Mouse (Mus musculus) heart, embryonic 11.5 days (tissue): ENCODE measurements at regions not wholly inside any gene's neighbourhood (a gene's known extent, or its start where the extent isn't known, plus 50 kb on each side); places are given as distances from the start of the nearest gene placed in this dataset.

Source experiments
- ATAC-seq: fragments of 200-750 bp; cut with Nextera tagmentation; replicated peaks from 2 replicates; pipeline ENCODE4 v1.8.0; 2017; ENCODE audit warnings: moderate library complexity; ENCODE audit not compliant: insufficient number of reproducible peaks, low FRiP score, low TSS enrichment
- H3K27ac ChIP-seq: fragments of 300-500 bp; sonication (generic); 2 replicates; pipeline ENCODE4 v1.5.1; 2014; ENCODE audit warnings: mild to moderate bottlenecking, low read depth, low read length
- H3K27me3 ChIP-seq: fragments of 300-500 bp; sonication (generic); 2 replicates; pipeline ENCODE4 v1.6.1; 2014; ENCODE audit warnings: mild to moderate bottlenecking, low read length, mixed read lengths; ENCODE audit not compliant: control insufficient read depth, insufficient read depth
- H3K36me3 ChIP-seq: fragments of 300-500 bp; sonication (generic); 2 replicates; pipeline ENCODE4 v1.6.1; 2014; ENCODE audit warnings: mild to moderate bottlenecking, low read length, moderate library complexity, mixed read lengths; ENCODE audit not compliant: control insufficient read depth, insufficient read depth
- H3K4me1 ChIP-seq: fragments of 300-500 bp; sonication (generic); 2 replicates; pipeline ENCODE4 v1.6.1; 2014; ENCODE audit warnings: low read length; ENCODE audit not compliant: control insufficient read depth, insufficient read depth
- H3K4me2 ChIP-seq: fragments of 300-500 bp; sonication (generic); 2 replicates; pipeline ENCODE4 v1.6.1; 2014; ENCODE audit warnings: mild to moderate bottlenecking, moderate library complexity
- H3K4me3 ChIP-seq: fragments of 300-500 bp; sonication (generic); 2 replicates; pipeline ENCODE4 v1.5.1; 2014; ENCODE audit warnings: low read depth, low read length
- H3K9ac ChIP-seq: fragments of 300-500 bp; sonication (generic); 2 replicates; pipeline ENCODE4 v1.6.1; 2014; ENCODE audit warnings: mild to moderate bottlenecking, low read depth, low read length, moderate library complexity
- H3K9me3 ChIP-seq: fragments of 300-500 bp; sonication (generic); replicated peaks from 2 replicates; pipeline ENCODE4 v1.6.1; 2016; ENCODE audit warnings: low read length; ENCODE audit not compliant: control insufficient read depth
- WGBS: fragments of 180-500 bp; shearing (Covaris S2); extraction: QIAGEN DNeasy Blood & Tissue Kit; methylation state at CpG from one replicate; pipeline ENCODE4 v1.1.7; 2014; ENCODE audit not compliant: insufficient replicate concordance; 5-methylcytosine and 5-hydroxymethylcytosine counted together

- Histone ChIP-seq H3K9me3 (no peaks in the 10 kb centered on the region), H3K36me3 (no peaks in the 10 kb centered on the region), H3K9ac (no peak overlapping the region), H3K27me3 (0 out of 2 replicates have a peak, but pooled peaks cover 2% of the 10 kb centered on the region), H3K4me3 (no peak overlapping the region), H3K4me2 (no peak overlapping the region), H3K27ac (no peak overlapping the region), H3K4me1 (no peaks in the 10 kb centered on the region; the same call in 1 of the 2 replicates)
- WGBS: 71% methylated on average over 3 of the region's 3 CpGs
- no peak for ATAC-seq
Measured at GRCm38 (mm10) chr5:37980692-37981091, 57.9 kb upstream of the Stx18 start.

- Histone ChIP-seq H3K4me1 (no peaks in the 10 kb centered on the region; the same call in 1 of the 2 replicates), H3K27ac (no peak overlapping the region), H3K9me3 (no peaks in the 10 kb centered on the region), H3K27me3 (no peaks in the 10 kb centered on the region), H3K4me3 (no peak overlapping the region), H3K9ac (no peak overlapping the region), H3K4me2 (no peak overlapping the region), H3K36me3 (no peaks in the 10 kb centered on the region)
- ATAC-seq: peak; percentile 52; the same call in 1 of the 2 replicates
- 14% methylated on average over 4 of the region's 4 CpGs for WGBS
Measured at GRCm38 (mm10) chr5:37976943-37977434, 61.6 kb upstream of the Stx18 start.

- Histone ChIP-seq H3K27me3 (peaks cover 11% of the 10 kb centered on the region), H3K4me2 (no peak overlapping the region), H3K4me3 (no peak overlapping the region), H3K4me1 (peaks cover 5% of the 10 kb centered on the region), H3K9me3 (no peaks in the 10 kb centered on the region), H3K9ac (no peak overlapping the region), H3K36me3 (no peaks in the 10 kb centered on the region), H3K27ac (no peak overlapping the region)
- ATAC-seq: no peak
- 84% methylated on average over 7 of the region's 7 CpGs for WGBS
Measured at GRCm38 (mm10) chr5:37972980-37973545, 65.5 kb upstream of the Stx18 start.

DNA sequence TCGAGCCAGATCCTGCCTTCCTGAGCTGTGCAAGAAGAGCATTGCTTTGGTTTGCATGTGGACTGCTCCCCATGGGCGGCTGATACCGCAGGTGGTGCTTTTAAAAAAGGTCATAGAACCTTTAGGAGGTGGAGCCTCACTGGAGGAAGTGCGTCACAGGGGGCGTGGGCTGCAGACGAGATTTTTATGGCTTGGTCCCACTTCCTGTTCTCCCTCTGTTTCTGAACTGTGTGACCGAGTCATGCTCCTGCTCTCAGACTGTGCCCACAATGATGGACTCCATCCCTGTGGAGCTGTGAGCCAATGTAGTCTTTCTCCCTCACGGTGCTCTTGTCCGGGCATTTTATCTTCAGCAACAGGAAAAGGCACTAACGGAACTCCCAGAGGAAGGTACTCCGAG is 66.8 kb upstream of the Stx18 start:
- 0 out of 2 replicates have a peak overlapping the region, but pooled peaks have one; percentile 21 for H3K4me3 ChIP-seq
- peak overlapping the region; percentile 39 for H3K4me2 ChIP-seq
- 53% methylated on average over 11 of the region's 11 CpGs for WGBS
- H3K27me3 ChIP-seq: peaks cover 11% of the 10 kb centered on the region
- H3K4me1 ChIP-seq: peaks cover 5% of the 10 kb centered on the region
- 0 out of 2 replicates have a peak overlapping the region, but pooled peaks have one; percentile 10 for H3K27ac ChIP-seq
- no peaks in the 10 kb centered on the region for H3K36me3 ChIP-seq
- ATAC-seq: no peak
- no peaks in the 10 kb centered on the region for H3K9me3 ChIP-seq
- H3K9ac ChIP-seq: no peak overlapping the region

DNA sequence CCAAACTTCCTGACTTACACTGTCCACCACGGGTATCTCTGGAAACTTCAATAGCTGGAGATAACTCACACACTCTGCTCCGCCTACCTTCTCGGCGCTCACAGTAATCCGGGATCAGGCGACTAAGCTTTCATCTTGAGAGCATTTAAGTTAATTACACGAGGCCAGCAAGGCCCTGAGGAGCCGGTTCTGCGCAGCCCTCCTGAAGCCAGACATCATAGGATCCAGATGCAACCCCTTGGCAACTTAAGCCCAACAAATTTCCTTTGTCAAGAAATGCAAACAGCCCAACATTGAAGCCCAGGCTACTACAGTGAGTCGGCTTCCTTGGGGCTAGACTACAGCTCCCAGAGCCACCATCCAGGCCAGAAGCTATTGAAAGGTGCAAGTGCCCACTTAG is 69.9 kb upstream of the Stx18 start:
- H3K9ac ChIP-seq: no peak overlapping the region
- H3K36me3 ChIP-seq: no peaks in the 10 kb centered on the region
- WGBS: 11% methylated on average over 10 of the region's 10 CpGs
- H3K27me3 ChIP-seq: peaks cover 11% of the 10 kb centered on the region
- no peaks in the 10 kb centered on the region for H3K9me3 ChIP-seq
- peaks cover 11% of the 10 kb centered on the region for H3K4me1 ChIP-seq
- H3K4me2 ChIP-seq: peak overlapping the region; percentile 58
- no peak overlapping the region for H3K4me3 ChIP-seq
- no peak for ATAC-seq
- no peak overlapping the region for H3K27ac ChIP-seq

GRCm38 (mm10) chr5:37967914-37968375 is 70.6 kb upstream of the Stx18 start:
- H3K4me3 ChIP-seq: peak overlapping the region; percentile 13
- WGBS: 7% methylated on average over 14 of the region's 14 CpGs
- H3K27ac ChIP-seq: no peak overlapping the region
- peaks cover 13% of the 10 kb centered on the region for H3K4me1 ChIP-seq
- no peaks in the 10 kb centered on the region for H3K36me3 ChIP-seq
- peaks cover 11% of the 10 kb centered on the region for H3K27me3 ChIP-seq
- H3K4me2 ChIP-seq: peak overlapping the region; percentile 58
- no peak overlapping the region for H3K9ac ChIP-seq
- H3K9me3 ChIP-seq: no peaks in the 10 kb centered on the region
- peak; percentile 78; the same call in 1 of the 2 replicates for ATAC-seq

DNA sequence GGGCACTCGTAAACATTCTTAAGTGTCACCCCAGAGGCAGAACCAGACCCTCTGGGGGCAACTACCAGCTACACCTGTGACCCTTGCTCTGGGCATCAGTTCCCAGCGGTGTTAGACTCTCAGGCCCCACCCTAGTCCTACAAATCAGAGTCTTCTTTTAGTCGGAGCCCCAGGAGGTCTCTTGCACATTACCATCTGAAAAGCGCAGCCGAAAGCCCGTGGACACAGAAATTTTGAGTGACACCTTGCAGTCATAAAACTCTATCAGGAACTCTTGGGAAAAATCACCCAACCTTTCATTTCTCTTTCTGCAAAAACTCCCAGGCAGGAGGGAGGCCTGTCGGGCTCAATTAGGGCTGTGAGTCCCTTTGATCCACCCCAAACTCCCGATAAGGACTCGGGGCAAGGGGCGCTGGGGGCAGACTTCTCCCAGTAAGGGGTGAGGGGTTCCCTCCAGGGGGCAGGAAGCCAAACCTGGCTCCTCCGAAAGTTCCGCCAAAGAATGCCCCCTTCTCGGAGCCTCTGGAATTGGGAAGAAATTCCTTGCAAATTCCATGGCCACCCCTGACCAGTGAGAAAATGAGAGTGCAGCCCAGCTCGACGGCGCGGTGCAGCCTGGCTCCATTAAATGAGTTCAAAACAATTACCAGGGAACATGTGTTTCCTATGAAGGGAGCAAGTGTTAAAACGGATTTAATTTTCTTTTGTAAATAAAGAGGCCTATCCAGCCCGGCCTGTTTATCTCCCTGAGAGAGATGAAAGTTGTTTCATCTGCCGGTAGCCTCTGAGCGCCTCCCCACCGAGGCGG is 71.2 kb upstream of the Stx18 start:
- H3K4me3 ChIP-seq: peak overlapping the region; percentile 13
- H3K9ac ChIP-seq: no peak overlapping the region
- peaks cover 11% of the 10 kb centered on the region for H3K27me3 ChIP-seq
- H3K27ac ChIP-seq: no peak overlapping the region
- peaks cover 13% of the 10 kb centered on the region for H3K4me1 ChIP-seq
- 8% methylated on average over 23 of the region's 23 CpGs for WGBS
- no peak for ATAC-seq
- peak overlapping the region; percentile 58 for H3K4me2 ChIP-seq
- no peaks in the 10 kb centered on the region for H3K9me3 ChIP-seq
- no peaks in the 10 kb centered on the region for H3K36me3 ChIP-seq

DNA sequence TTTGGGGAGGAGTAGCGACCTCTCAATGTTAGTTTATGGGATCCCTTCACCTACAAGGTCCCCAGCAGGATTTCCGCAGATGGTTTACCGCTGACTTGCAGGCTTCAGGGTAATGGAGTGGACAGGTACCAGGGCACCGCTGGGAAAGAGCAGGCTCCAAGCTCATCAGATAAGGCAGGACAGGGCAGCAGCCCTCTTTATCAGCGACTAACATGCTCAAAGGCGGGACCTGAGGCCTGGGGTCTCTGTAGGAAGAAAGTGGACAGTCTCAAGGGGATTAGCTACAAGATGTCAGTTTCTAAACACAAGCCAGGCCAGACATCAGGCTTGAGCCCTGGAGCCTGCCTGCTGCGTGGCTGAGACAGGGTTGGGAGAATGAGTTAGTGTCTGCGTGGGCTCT is 74.9 kb upstream of the Stx18 start:
- no peak overlapping the region for H3K9ac ChIP-seq
- no peaks in the 10 kb centered on the region for H3K9me3 ChIP-seq
- ATAC-seq: 0 out of 2 replicates have a peak, but pooled peaks have one; percentile 20
- H3K4me3 ChIP-seq: no peak overlapping the region
- WGBS: 24% methylated on average over 8 of the region's 8 CpGs
- H3K4me1 ChIP-seq: peaks cover 11% of the 10 kb centered on the region
- H3K4me2 ChIP-seq: no peak overlapping the region
- no peaks in the 10 kb centered on the region for H3K27me3 ChIP-seq
- no peak overlapping the region for H3K27ac ChIP-seq
- H3K36me3 ChIP-seq: no peaks in the 10 kb centered on the region
